20 mouse cellular contexts compared by ENCODE assay signal in the genomic region with DNA sequence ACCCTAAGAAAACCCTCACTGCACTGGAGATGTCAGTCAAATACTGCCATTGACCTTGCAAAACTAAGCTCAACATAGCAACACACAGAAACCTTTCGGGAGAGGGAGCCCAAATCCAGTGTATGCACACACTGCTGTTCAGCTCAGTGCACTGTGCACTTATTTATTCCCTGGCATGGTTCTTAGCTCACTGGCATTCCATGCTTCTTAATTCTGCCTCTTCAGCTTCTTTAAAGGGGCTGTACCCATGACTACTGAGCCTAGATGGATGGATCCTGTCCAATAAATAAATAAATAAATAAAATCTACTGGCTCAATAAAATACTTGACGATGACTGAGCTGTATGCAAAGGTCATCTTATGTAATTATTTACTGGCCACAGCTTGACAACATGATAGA.
A peak's percentile ranks its signal among the peaks of the same experiment; 100 is the strongest.
DNase-seq lines count a peak whose midpoint lies in the region; ATAC-seq and TF ChIP-seq lines count a peak whose summit lies in the region.
"Had no signal": no experiment of that assay in that cellular context is flagged by ENCODE, and none has a peak within 500 bp of the region (broad histone marks: within the 10 kb centered on the region; RNA-seq: fewer than 3 reads in every experiment).

No protein-coding gene starts in this region.

- H3K4me3 ChIP-seq in neural tube, embryonic 13.5 days: no peak overlapping the region
- H3K4me3 ChIP-seq in forebrain, embryonic 15.5 days: no peak overlapping the region
- H3K4me3 ChIP-seq in hindbrain, embryonic 16.5 days (ENCODE audit: low read length): no peak overlapping the region
- no peak overlapping the region for H3K4me3 ChIP-seq in lung, adult 2 months (replicated peaks; ENCODE audit: extremely low read depth, low read depth, low read length)
- H3K4me3 ChIP-seq: heart, embryonic 10.5 days; limb, embryonic 13.5 days; liver, embryonic 15.5 days; neural tube, embryonic 12.5 days had no signal

- H3K4me2 ChIP-seq in neural tube, embryonic 13.5 days: no peak overlapping the region
- H3K4me2 ChIP-seq in forebrain, embryonic 15.5 days (replicated peaks): 0 out of 2 replicates have a peak overlapping the region, but pooled peaks have one; percentile 20
- H3K4me2 ChIP-seq in hindbrain, embryonic 16.5 days (ENCODE audit: low read length): no peak overlapping the region
- H3K4me2 ChIP-seq: limb, embryonic 13.5 days; liver, embryonic 15.5 days; neural tube, embryonic 12.5 days had no signal

- no peak overlapping the region for H3K9ac ChIP-seq in neural tube, embryonic 13.5 days
- no peak overlapping the region for H3K9ac ChIP-seq in forebrain, embryonic 15.5 days (replicated peaks)
- no peak overlapping the region for H3K9ac ChIP-seq in hindbrain, embryonic 16.5 days (ENCODE audit: low read depth, low read length)
- H3K9ac ChIP-seq: limb, embryonic 13.5 days; liver, embryonic 15.5 days; neural tube, embryonic 12.5 days had no signal

- H3K4me1 ChIP-seq in neural tube, embryonic 13.5 days (replicated peaks): peaks cover 36% of the 10 kb centered on the region
- H3K4me1 ChIP-seq in forebrain, embryonic 15.5 days: peaks cover 41% of the 10 kb centered on the region
- peaks cover 7% of the 10 kb centered on the region for H3K4me1 ChIP-seq in hindbrain, embryonic 16.5 days (ENCODE audit: control insufficient read depth, insufficient read depth, low read depth, low read length)
- H3K4me1 ChIP-seq in lung, adult 2 months (ENCODE audit: control insufficient read depth, insufficient read depth, low read length): no peaks in the 10 kb centered on the region

- no peaks in the 10 kb centered on the region for H3K9me3 ChIP-seq in neural tube, embryonic 13.5 days
- H3K9me3 ChIP-seq in forebrain, embryonic 15.5 days: no peaks in the 10 kb centered on the region
- no peaks in the 10 kb centered on the region for H3K9me3 ChIP-seq in hindbrain, embryonic 16.5 days (ENCODE audit: control insufficient read depth, low read length)
- H3K9me3 ChIP-seq: heart, embryonic 10.5 days; limb, embryonic 13.5 days; liver, embryonic 15.5 days; neural tube, embryonic 12.5 days had no signal

- ATAC-seq in neural tube, embryonic 13.5 days (ENCODE audit: low read depth): no peak
- ATAC-seq in forebrain, embryonic 15.5 days (replicated peaks): no peak
- ATAC-seq in hindbrain, embryonic 16.5 days: peak; percentile 78
- ATAC-seq: lung, postnatal 0 days had no signal

- peak overlapping the region; percentile 76; the same call in 1 of the 2 replicates for H3K27ac ChIP-seq in neural tube, embryonic 13.5 days (replicated peaks)
- H3K27ac ChIP-seq in forebrain, embryonic 15.5 days (replicated peaks): peak overlapping the region; percentile 85
- H3K27ac ChIP-seq in hindbrain, embryonic 16.5 days (ENCODE audit: low read depth, low read length): peak overlapping the region; percentile 49; the same call in 1 of the 2 replicates
- H3K27ac ChIP-seq: heart, embryonic 10.5 days; limb, embryonic 13.5 days; liver, embryonic 15.5 days; neural tube, embryonic 12.5 days had no signal

- no peak for TF ChIP-seq POLR2A in lung, adult 2 months (IDR thresholded peaks at IDR 0.05; ENCODE audit: borderline replicate concordance, extremely low read depth, low read depth, low read length)

- H3K27me3 ChIP-seq in neural tube, embryonic 13.5 days: no peaks in the 10 kb centered on the region
- no peaks in the 10 kb centered on the region for H3K27me3 ChIP-seq in forebrain, embryonic 15.5 days
- no peaks in the 10 kb centered on the region for H3K27me3 ChIP-seq in hindbrain, embryonic 16.5 days (replicated peaks; ENCODE audit: control insufficient read depth, insufficient read depth, low read length)
- H3K27me3 ChIP-seq: limb, embryonic 13.5 days; liver, embryonic 15.5 days; neural tube, embryonic 12.5 days had no signal

- WGBS in neural tube, embryonic 13.5 days: 57% methylated on average over 2 of the region's 2 CpGs
- 29% methylated on average over 2 of the region's 2 CpGs for WGBS in forebrain, embryonic 15.5 days
- 38% methylated on average over 2 of the region's 2 CpGs for WGBS in hindbrain, embryonic 16.5 days
- 66% methylated on average over 2 of the region's 2 CpGs for WGBS in lung, adult 2 months

- H3K36me3 ChIP-seq in neural tube, embryonic 13.5 days: no peaks in the 10 kb centered on the region
- H3K36me3 ChIP-seq in forebrain, embryonic 15.5 days: no peaks in the 10 kb centered on the region
- no peaks in the 10 kb centered on the region for H3K36me3 ChIP-seq in hindbrain, embryonic 16.5 days (ENCODE audit: control insufficient read depth, insufficient read depth, low read length)
- H3K36me3 ChIP-seq: heart, embryonic 10.5 days; limb, embryonic 13.5 days; liver, embryonic 15.5 days; neural tube, embryonic 12.5 days had no signal

- no peak for TF ChIP-seq CTCF in lung, adult 2 months (IDR thresholded peaks at IDR 0.05; ENCODE audit: insufficient read depth, low read length)

- DNase-seq in neural tube, embryonic 10.5 days (ENCODE audit: extremely low spot score, low spot score): no peak
- no peak for DNase-seq in lung, adult 2 months
- no peak for DNase-seq in urinary bladder, postnatal 36 days (ENCODE audit: low spot score in 2 of 2)
- DNase-seq in B cell, adult 2 months: no peak
- DNase-seq: adrenal gland, adult 8-10 months; cerebellum, adult 11-12 months; cerebellum, postnatal 14 days; embryo, embryonic 11 days; kidney, adult 18-20 months; kidney, postnatal 4 days; spleen, adult 18-20 months; thymus, postnatal 25 days had no signal
